Mouse (Mus musculus) embryonic facial prominence, embryonic 13.5 days (tissue): ENCODE measurements around the gene Cldn34b4. TPM values are rescaled to one million over a fixed set of nuclear protein-coding genes. Genes with fewer than 3 reads are reported as not detected.

Source experiments
- ATAC-seq: fragments of 200-750 bp; cut with Nextera tagmentation; 2 replicates; pipeline ENCODE4 v1.8.0; 2017; ENCODE audit warnings: low read depth; ENCODE audit not compliant: insufficient number of reproducible peaks, insufficient read depth, low FRiP score, low TSS enrichment
- H3K27ac ChIP-seq: fragments of 300-500 bp; sonication (generic); 2 replicates; pipeline ENCODE4 v1.5.1; 2015; ENCODE audit warnings: moderate library complexity, mild to moderate bottlenecking, inconsistent platforms
- H3K27me3 ChIP-seq: fragments of 300-500 bp; sonication (generic); 2 replicates; pipeline ENCODE4 v1.6.1; 2015; ENCODE audit warnings: mild to moderate bottlenecking, inconsistent platforms
- H3K36me3 ChIP-seq: fragments of 300-500 bp; sonication (generic); 2 replicates; pipeline ENCODE4 v1.6.1; 2015; ENCODE audit warnings: mild to moderate bottlenecking, inconsistent platforms
- H3K4me1 ChIP-seq: fragments of 300-500 bp; sonication (generic); 2 replicates; pipeline ENCODE4 v1.6.1; 2015; ENCODE audit warnings: inconsistent platforms
- H3K4me2 ChIP-seq: fragments of 300-500 bp; sonication (generic); 2 replicates; pipeline ENCODE4 v1.6.1; 2015; ENCODE audit warnings: moderate library complexity, mild to moderate bottlenecking, inconsistent platforms
- H3K4me3 ChIP-seq: fragments of 300-500 bp; sonication (generic); 2 replicates; pipeline ENCODE4 v1.5.1; 2015; ENCODE audit warnings: mild to moderate bottlenecking, inconsistent platforms
- H3K9ac ChIP-seq: fragments of 300-500 bp; sonication (generic); 2 replicates; pipeline ENCODE4 v1.6.1; 2015; ENCODE audit warnings: mild to moderate bottlenecking, inconsistent platforms
- H3K9me3 ChIP-seq: fragments of 300-500 bp; sonication (generic); 2 replicates; pipeline ENCODE4 v1.6.1; 2016; ENCODE audit warnings: inconsistent platforms
- WGBS: fragments of 180-500 bp; shearing (Covaris S2); methylation state at CpG from one replicate; pipeline ENCODE4 v1.1.7; 2015; ENCODE audit warnings: mixed read lengths; 5-methylcytosine and 5-hydroxymethylcytosine counted together
- polyA plus RNA-seq: library from polyadenylated mRNA; unstranded; fragments of >200 nt; fragmentation: Nextera tagmentation; extraction: Ambion mirVana; gene quantifications from 2 replicates; pipeline ENCODE4 v1.2.1, GENCODE M21; 2015

Cldn34b4 gene
- polyA plus RNA-seq, result not detected in 2 replicates

GRCm38 (mm10) chrX:76393050-76393449, at the start of gene Cldn34b4:
TSS of gene Cldn34b4 (plus strand) at chrX:76393350.
- WGBS, result 79% methylated on average over 3 of the region's 3 CpGs
- H3K9me3 ChIP-seq, result no peaks in the 10 kb centered on the region
- H3K9ac ChIP-seq, result no peak within 1 kb of the TSS
- H3K4me3 ChIP-seq, result no peak within 1 kb of the TSS
- ATAC-seq, result no peak
- no peaks in the 10 kb centered on the region for H3K4me1 ChIP-seq
- H3K4me2 ChIP-seq, result no peak within 1 kb of the TSS
- H3K36me3 ChIP-seq, result no peaks in the 10 kb centered on the region
- H3K27ac ChIP-seq, result no peak within 1 kb of the TSS
- H3K27me3 ChIP-seq, result no peaks in the 10 kb centered on the region

Other genes with a start within 250 kb of the Cldn34b4 start
- gene Cldn34b3, start 129.0 kb upstream of the Cldn34b4 start, polyA plus RNA-seq, result not detected in 2 replicates
- gene Cldn34d, start 209.6 kb downstream of the Cldn34b4 start, polyA plus RNA-seq, result not detected in 2 replicates